Mouse (Mus musculus) kidney, postnatal 14 days (tissue): Measurements from ENCODE around the gene Tmem274.
"Not testable (repeated sequence)": the region's sequence is repeated elsewhere in the genome, so short reads cannot be mapped to it uniquely, and the experiment has no call there.

Experiments used
- DNase-seq: peaks from one replicate; pipeline ENCODE4 v3.0.0; 2022; ENCODE audit warnings: mixed read lengths

The Tmem274 gene

DNA sequence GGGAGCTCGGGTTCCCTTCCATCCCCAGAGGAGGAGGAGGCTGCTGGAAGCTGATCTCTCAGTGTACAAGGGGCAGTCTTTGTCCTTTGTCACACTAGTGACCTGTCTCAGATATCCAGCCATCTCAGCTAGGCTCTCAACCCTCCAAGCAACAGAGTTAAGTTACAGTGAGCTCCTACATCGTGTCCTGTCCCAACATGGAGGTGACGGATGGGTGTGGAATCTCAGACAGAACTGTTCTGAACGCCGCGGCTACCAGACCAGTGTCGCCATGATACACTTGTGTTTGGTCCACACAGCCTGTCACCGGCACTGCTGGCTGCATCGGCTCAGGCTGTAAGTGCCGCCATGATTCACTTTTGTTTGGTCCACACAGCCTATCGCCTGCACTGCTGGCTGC lies at the start of gene Tmem274:
Gene Tmem274 (plus strand): TSS at position 301 of the 400 bp plus-strand sequence.
- no peak for DNase-seq

DNA sequence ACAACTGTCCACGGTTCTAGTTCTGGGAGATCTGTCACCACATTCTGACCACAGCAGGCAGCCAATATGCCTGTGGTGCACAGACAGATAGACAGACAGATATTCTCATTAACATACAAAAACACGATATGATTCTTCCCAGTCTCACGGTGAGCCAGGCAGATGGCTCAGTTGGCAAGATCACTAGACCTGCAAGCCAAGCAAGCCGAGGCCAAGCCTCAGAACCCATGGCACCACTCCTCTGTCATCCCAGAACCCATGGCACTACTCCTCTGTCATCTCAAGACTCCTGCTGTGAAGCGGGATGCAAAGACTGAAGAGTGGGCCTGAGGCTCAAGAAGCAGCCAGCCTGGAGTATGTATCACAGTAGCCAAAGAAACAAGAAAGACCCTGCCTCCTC lies 47.6 kb upstream of the Tmem274 start:
- no peak for DNase-seq

GRCm38 (mm10) chr4:149431887-149432286 lies 45.3 kb upstream of the Tmem274 start:
- not testable (repeated sequence) for DNase-seq

DNA sequence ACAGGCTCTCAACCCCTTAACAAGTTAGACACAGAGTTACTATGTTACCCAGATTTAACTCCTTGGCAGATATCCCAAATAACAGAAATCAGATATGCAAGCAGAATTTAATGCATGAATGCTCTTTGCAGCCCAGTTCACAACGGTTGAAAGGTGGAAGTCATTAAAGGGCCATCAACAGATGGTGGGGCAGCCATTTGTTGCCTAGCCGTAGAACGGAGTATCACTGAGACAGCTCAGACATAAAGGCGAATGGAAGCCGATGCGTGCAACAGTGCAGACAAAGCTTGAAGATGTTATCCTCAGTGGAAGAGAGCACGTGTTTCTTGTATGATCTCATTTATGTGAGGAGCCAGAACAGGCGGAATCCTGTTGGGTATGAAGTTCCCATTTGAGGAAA lies 36.6 kb upstream of the Tmem274 start:
- DNase-seq = peak; percentile 23

DNA sequence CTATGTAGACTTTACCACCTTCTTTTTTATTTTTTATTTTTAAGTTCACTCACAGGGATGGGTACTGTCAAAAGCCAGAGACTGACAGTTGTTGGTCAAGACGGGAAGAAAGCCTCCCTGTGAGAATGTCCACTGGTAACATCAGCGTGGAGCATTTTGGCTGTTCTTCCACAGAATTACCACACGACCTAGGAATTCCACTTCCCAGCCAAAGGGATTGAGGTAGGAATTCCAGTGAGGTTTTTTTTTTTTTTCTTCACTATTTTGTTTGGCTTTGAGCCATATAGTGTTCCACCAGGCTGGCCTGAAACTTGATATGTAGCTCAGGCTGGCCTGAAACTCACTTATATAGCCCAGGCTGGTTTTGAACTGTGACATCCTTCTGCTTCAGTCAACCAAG lies 34.7 kb upstream of the Tmem274 start:
- DNase-seq = no peak

DNA sequence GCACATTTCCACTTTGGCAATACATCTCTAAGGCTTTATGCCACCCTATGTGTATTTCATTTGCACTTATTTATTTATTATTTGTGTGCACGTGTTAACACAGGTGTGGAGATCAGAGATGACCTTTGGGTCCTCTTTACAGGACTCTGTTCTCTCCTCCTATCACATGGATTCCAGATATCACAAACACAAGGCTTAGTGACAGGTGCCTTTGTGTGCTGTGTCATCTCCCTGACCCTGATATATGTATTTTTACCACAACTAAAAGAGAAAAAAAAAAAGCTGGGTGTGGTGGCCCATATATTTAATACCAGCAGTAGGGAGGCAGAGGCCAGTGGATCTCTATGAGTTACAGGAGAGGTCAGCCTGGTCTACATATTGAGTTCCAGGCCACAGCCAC lies 32.7 kb upstream of the Tmem274 start:
- DNase-seq = no peak

GRCm38 (mm10) chr4:149444964-149445701 lies 32.0 kb upstream of the Tmem274 start:
- peak; percentile 94 for DNase-seq

GRCm38 (mm10) chr4:149445868-149446267 lies 31.3 kb upstream of the Tmem274 start:
- DNase-seq = peak; percentile 58

- DNase-seq = no peak
These were observed 30.9 kb upstream of the Tmem274 start for GRCm38 (mm10) chr4:149446309-149446708.

- DNase-seq = no peak
These were observed 26.5 kb upstream of the Tmem274 start for GRCm38 (mm10) chr4:149450636-149451035.

GRCm38 (mm10) chr4:149453656-149454055 lies 23.5 kb upstream of the Tmem274 start:
- peak; percentile 28 for DNase-seq

GRCm38 (mm10) chr4:149454263-149454662 lies 22.9 kb upstream of the Tmem274 start:
- DNase-seq = no peak

DNA sequence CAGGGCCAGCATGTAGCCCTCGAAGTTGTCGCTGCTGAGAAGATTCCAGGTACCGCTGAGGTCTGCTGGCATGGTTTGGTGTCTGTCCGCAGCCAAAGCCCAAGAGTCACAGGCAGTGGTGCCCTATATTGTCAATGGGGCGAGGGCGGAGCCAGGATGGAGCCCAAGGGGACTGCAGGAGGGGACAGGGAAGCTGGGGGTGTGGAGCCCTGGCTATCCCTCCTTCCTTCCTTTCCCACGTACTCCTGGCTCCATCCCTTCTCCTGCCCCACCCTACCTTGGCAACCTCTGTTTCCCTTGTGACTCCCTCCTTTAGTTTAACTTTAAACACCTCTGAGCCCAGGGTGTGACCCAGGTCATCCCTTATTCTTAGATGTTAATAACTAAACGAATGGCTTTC lies 22.3 kb upstream of the Tmem274 start, which contains the start of gene Rbp7:
Gene Rbp7 (minus strand): TSS at position 100 of the 400 bp plus-strand sequence.
- DNase-seq = no peak

DNA sequence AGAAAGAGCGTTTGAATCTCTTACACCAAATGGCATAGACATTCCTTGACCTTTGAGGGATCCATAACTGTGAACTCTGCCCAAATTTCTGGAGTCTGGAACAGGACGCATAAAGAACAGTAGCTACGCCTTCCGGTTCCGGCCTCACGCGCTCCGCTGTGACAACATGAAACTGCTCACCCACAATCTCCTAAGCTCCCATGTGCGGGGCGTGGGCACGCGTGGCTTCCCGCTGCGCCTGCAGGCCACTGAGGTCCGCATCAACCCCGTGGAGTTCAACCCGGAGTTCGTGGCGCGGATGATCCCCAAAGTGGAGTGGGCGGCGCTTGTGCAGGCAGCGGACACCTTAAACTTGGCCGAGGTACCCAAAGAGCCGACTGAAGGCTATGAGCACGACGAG lies 20.0 kb upstream of the Tmem274 start:
- DNase-seq = not testable (repeated sequence)

GRCm38 (mm10) chr4:149457831-149458430 lies 19.2 kb upstream of the Tmem274 start:
- DNase-seq = peak; percentile 80

- DNase-seq = no peak
These were observed 18.7 kb upstream of the Tmem274 start for GRCm38 (mm10) chr4:149458526-149458925.

DNA sequence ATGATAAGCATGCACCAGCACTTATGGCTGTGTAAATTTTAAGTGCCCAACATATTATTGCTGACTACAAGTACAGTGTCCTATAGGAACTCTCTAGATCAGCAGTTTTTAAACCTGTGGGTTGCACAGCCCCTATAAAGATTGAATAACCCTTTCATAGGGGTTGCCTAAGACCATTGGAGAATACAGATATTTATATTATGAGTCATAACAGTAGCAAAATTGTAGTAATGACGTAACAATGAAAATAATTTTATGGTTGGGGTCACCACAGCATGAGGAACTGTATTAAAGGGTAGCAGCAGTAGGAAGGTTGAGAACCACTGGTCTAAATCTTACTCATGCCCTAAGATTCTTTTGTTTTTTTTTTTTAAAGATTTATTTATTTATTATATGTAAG lies 17.8 kb upstream of the Tmem274 start:
- DNase-seq = no peak

DNA sequence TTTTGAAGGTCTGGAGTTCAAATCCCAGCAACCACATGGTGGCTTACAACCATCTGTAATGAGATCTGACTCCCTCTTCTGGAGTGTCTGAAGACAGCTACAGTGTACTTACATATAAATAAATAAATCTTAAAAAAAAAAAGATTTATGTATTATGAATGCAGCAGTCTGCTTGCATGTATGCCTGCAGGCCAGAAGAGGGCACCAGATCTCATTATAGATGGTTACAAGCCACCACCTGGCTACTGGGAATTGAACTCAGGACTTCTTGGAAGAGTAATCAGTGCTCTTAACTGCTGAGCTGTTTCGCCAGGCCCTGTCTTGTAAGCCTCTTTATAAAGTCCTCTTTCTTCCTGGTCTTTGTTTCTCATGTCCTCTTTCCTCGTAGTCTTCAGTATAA lies 16.7 kb upstream of the Tmem274 start:
- not testable (repeated sequence) for DNase-seq

DNA sequence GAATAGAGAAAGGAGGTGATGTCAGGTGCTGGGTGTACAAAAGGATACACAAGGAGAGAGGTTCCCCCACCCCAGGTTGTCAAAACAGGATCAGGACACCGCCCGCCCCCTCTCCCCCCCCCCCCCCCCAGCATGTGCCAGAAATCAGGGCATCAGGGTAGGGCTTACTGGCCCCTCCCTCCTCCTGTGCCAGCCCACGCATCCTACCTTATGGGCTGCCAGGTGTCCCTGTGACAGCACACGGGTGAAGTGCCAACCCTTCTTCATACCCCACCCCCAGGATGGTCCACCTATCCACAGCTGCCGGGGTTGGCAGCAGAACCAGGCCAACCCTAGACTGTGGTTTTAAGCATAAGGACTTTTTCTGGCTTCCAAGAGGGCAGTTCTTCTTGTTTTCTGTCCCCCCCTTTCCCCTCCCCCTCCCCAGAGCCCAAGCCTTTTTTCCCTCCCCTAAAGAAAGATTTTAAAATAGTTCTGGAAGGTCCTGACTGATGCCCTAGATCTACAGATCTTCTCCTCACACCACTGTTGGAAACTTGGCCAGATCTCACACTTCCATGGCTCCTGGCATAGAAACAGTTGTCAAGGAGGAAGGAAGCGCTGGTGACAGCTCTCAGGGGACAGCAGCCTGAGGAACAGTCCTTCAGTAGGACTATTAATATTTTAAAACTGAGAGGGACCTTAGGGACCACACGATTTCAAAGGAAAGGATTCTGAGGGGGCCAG lies 15.4 kb upstream of the Tmem274 start:
- peak; percentile 34 for DNase-seq

GRCm38 (mm10) chr4:149462305-149462971 lies 14.7 kb upstream of the Tmem274 start:
- no peak for DNase-seq

DNA sequence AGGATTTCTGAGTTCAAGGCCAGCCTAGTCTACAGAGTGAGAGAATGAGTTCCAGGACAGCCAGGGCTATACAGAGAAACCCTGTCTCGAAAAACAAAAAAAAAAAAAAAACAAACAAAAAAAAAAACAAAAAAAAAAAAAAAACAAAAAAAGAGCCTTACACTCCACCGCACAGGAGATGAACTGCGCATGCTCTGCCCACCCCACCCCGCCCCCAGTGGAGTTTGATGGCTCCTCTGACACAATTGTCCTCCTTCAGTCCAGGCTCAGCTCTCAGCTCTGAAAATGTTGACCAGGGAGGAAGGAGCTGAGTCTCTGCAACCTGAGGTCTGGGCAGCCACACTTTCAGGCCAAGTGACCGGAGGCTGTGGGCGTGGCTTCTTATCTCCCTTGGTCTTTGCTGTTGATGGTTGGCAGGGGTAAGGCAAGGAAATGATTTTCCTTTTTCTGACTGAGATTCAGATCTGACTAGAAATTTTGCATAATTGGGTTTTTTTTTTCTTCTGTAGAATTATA lies 13.7 kb upstream of the Tmem274 start:
- no peak for DNase-seq

DNA sequence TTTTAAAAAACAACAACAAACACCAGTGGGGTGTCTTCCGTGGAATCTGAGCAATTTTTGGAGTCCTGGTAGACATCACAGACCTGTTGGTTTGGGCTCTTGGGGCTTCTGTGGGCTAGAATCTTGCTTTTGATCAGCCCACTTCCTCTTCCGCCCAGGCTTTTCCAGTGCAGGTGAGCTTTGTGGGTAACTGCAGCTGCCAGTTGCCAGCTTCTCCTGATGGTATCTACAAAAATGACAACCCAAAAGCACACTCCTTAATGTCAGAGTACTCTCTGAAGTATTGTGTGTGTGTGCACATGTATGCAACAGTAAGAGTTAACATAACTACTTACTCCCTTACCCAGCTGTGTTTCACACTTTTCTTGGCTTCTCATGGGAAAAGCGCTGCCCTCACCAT lies 7.6 kb upstream of the Tmem274 start:
- DNase-seq = no peak

- no peak for DNase-seq
These were observed 2.1 kb upstream of the Tmem274 start for GRCm38 (mm10) chr4:149475096-149475495.
